Mouse (Mus musculus): ENCODE measurements around the gene Glod4. TPM values are rescaled to one million over a fixed set of nuclear protein-coding genes. Genes with fewer than 3 reads are reported as not detected.

The Glod4 gene
- polyA plus RNA-seq, 1 experiment from 2014 or later = 141 TPM

DNA sequence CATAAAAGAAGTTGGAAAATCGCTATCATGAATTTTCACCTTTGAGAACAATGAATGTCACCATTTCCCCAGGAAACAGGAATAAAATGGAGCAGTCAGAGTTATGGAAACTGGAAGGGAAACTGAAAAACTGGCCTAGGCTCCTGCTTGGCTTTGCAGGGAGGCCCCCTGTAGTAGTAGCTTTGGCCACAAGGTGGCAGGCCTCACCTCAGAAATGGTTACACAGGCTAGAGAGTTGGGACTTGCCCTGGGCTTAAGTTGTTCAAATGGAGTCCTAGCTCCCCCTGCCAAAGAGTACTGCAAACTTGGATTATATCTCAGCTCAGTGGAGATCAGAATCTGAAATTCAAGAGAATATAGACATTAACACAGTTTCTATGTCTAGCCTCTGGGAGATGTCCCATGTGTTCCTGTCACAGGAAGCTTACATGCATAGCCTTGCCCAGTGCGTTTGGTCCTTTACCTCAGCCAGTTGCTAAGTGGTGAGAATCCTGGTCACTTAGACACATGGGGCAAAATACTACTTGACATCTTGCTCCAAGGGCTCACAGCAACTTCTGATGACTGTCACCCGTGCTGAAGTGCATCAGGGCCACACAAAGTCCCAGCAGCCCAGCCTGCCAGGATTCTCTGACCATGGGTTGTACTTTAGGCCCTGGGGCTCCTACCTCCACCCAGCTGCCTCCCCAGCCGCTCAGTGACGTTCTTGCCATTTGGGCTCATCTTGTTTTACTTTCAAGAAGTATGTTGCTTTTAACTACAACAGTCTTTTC, 9.8 kb upstream of the Glod4 start:
- H3K9ac ChIP-seq (replicated peaks; ENCODE audit: low read length) = no peak overlapping the region
- no peaks in the 10 kb centered on the region for H3K9me3 ChIP-seq (ENCODE audit: control insufficient read depth, low read length)
- H3K4me2 ChIP-seq (ENCODE audit: low read length) = no peak overlapping the region
- no peaks in the 10 kb centered on the region for H3K27me3 ChIP-seq (ENCODE audit: control insufficient read depth, insufficient read depth, low read length)
- H3K4me1 ChIP-seq (ENCODE audit: control insufficient read depth, insufficient read depth, low read length) = no peaks in the 10 kb centered on the region
- ATAC-seq (ENCODE audit: low FRiP score, low TSS enrichment) (peak; percentile 71; the same call in 1 of the 2 replicates), DNase-seq (peak; percentile 93)
- no peak overlapping the region for H3K4me3 ChIP-seq (replicated peaks; ENCODE audit: low read depth, low read length)
- peaks cover 27% of the 10 kb centered on the region for H3K36me3 ChIP-seq (ENCODE audit: control insufficient read depth, insufficient read depth, low read length)
- WGBS = 60% methylated on average over 5 of the region's 5 CpGs
- H3K27ac ChIP-seq (replicated peaks; ENCODE audit: low read depth, low read length) = peak overlapping the region; percentile 41; the same call in 1 of the 2 replicates

DNA sequence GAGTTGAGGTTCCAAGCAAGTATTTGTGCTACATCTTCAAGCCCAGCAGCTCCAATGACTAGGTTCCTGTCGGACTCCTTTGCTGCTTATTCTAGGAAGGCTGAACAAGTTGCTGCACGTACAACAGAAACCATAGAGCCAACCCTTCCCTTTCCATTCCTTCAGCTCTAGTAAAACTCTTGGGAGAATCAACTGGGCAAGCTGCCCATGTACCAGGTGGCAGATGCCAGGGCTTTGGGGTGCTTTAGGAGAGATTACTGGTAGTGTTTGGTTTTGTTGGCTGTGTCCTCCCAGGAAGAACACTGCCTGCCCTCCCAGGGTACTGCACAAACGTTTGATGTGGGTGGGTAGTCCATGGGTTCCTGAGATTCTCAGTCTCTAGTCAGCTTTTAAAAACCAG, 8.5 kb upstream of the Glod4 start:
- no peak for DNase-seq
- no peaks in the 10 kb centered on the region for H3K4me1 ChIP-seq (ENCODE audit: control insufficient read depth, insufficient read depth, low read length)

DNA sequence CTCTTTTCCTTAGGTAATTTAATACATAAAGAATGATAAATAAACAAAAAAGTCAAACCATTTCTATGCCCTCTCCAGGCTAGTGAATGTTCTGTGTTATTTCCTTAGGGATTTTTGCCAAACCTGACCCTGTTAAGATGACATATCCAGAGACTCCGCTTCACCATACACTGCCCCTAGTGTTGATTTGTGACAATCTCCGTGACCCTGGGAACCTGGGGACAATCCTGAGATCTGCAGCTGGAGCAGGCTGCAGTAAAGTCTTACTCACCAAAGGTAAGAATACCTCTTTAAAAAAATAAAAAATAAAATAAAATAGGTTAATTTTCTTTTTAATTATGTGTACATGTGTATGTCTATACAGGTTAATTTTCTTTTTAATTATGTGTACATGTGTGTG, 3.7 kb upstream of the Glod4 start:
- 45% methylated on average over 2 of the region's 2 CpGs for WGBS
- Histone ChIP-seq H3K9ac (replicated peaks; ENCODE audit: low read length) (no peak overlapping the region), H3K36me3 (ENCODE audit: control insufficient read depth, insufficient read depth, low read length) (peaks cover 27% of the 10 kb centered on the region), H3K27ac (replicated peaks; ENCODE audit: low read depth, low read length) (no peak overlapping the region), H3K9me3 (ENCODE audit: control insufficient read depth, low read length) (no peaks in the 10 kb centered on the region), H3K27me3 (ENCODE audit: control insufficient read depth, insufficient read depth, low read length) (no peaks in the 10 kb centered on the region), H3K4me2 (ENCODE audit: low read length) (no peak overlapping the region), H3K4me1 (ENCODE audit: control insufficient read depth, insufficient read depth, low read length) (peaks cover 8% of the 10 kb centered on the region), H3K4me3 (replicated peaks; ENCODE audit: low read depth, low read length) (no peak overlapping the region)
- DNase-seq (no peak), ATAC-seq (ENCODE audit: low FRiP score, low TSS enrichment) (no peak)

More for the DNA sequence above, 8.5 kb upstream of the Glod4 start:
- peaks cover 27% of the 10 kb centered on the region for H3K36me3 ChIP-seq (ENCODE audit: control insufficient read depth, insufficient read depth, low read length)
- H3K4me3 ChIP-seq (replicated peaks; ENCODE audit: low read depth, low read length) = no peak overlapping the region
- H3K9me3 ChIP-seq (ENCODE audit: control insufficient read depth, low read length) = no peaks in the 10 kb centered on the region
- H3K27ac ChIP-seq (replicated peaks; ENCODE audit: low read depth, low read length) = no peak overlapping the region
- WGBS = 66% methylated on average over 3 of the region's 3 CpGs
- H3K4me2 ChIP-seq (ENCODE audit: low read length) = no peak overlapping the region
- ATAC-seq (ENCODE audit: low FRiP score, low TSS enrichment) = no peak
- no peak overlapping the region for H3K9ac ChIP-seq (replicated peaks; ENCODE audit: low read length)
- H3K27me3 ChIP-seq (ENCODE audit: control insufficient read depth, insufficient read depth, low read length) = no peaks in the 10 kb centered on the region

DNA sequence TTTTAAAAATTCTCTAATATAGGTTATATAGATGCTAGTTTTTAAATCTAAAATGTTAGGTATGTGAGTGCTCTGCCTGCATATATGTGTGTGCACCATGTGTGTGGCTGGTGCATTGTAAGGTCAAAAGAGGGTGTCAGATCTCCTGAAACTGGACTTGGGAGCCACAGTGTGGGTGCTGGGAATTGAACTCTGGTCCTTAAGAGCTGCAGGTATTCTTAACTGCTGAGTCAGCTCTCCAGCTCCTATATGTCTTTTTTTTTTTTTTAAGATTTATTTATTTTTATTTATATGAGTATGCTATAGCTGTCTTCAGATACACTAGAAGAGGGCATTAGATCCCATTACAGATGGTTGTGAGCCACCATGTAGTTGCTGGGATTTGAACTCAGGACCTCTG, 2.9 kb upstream of the Glod4 start:
- H3K4me1 ChIP-seq (ENCODE audit: control insufficient read depth, insufficient read depth, low read length) = peaks cover 8% of the 10 kb centered on the region
- no peaks in the 10 kb centered on the region for H3K9me3 ChIP-seq (ENCODE audit: control insufficient read depth, low read length)
- no peak overlapping the region for H3K27ac ChIP-seq (replicated peaks; ENCODE audit: low read depth, low read length)
- no peak overlapping the region for H3K4me3 ChIP-seq (replicated peaks; ENCODE audit: low read depth, low read length)
- H3K27me3 ChIP-seq (ENCODE audit: control insufficient read depth, insufficient read depth, low read length) = no peaks in the 10 kb centered on the region
- no peak overlapping the region for H3K9ac ChIP-seq (replicated peaks; ENCODE audit: low read length)
- peaks cover 26% of the 10 kb centered on the region for H3K36me3 ChIP-seq (ENCODE audit: control insufficient read depth, insufficient read depth, low read length)
- DNase-seq = no peak
- ATAC-seq (ENCODE audit: low FRiP score, low TSS enrichment) = no peak
- H3K4me2 ChIP-seq (ENCODE audit: low read length) = no peak overlapping the region

DNA sequence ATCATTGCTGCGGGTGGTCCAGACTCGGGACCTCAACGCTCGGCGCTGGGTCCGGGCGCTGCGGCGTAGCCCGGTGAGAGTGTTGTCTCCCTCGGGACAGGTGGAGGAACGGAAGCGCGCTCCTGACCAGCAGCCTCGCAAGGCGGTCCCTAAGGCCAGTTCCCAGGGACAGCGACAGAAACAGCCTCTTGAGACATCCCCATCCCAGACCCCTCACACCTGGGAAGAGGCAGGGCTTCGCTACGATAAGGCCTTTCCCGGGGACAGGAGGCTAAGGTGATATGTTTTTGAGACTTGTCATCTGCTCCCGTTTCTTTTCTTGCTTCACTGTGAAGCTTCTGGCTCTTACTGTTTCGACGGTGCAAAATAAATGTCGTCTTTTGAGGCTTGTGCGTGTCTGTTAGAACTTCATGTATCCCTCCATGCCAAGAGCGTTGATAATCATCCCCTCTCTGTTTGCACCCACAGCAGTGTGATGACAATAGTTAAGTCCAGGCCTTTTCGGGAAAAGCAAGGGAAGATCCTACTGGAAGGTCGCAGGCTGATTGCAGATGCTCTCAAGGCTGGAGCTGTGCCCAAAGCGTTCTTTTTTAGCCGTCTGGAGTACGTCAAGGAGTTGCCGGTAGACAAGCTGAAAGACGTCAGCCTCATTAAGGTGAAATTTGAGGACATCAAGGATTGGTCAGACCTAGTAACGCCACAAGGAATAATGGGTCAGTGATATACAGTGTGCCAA, 454 bp upstream of the Glod4 start:
- Histone ChIP-seq H3K9me3 (ENCODE audit: control insufficient read depth, low read length) (no peaks in the 10 kb centered on the region), H3K36me3 (ENCODE audit: control insufficient read depth, insufficient read depth, low read length) (peaks cover 19% of the 10 kb centered on the region), H3K4me2 (ENCODE audit: low read length) (peak overlapping the region; percentile 72), H3K27me3 (ENCODE audit: control insufficient read depth, insufficient read depth, low read length) (no peaks in the 10 kb centered on the region), H3K4me1 (ENCODE audit: control insufficient read depth, insufficient read depth, low read length) (peaks cover 8% of the 10 kb centered on the region), H3K4me3 (replicated peaks; ENCODE audit: low read depth, low read length) (peak overlapping the region; percentile 76), H3K9ac (replicated peaks; ENCODE audit: low read length) (peak overlapping the region; percentile 85), H3K27ac (replicated peaks; ENCODE audit: low read depth, low read length) (peak overlapping the region; percentile 76)
- ATAC-seq (ENCODE audit: low FRiP score, low TSS enrichment) (peak; percentile 53; the same call in 1 of the 2 replicates), DNase-seq (no peak)
- 3% methylated on average over 34 of the region's 34 CpGs for WGBS

DNA sequence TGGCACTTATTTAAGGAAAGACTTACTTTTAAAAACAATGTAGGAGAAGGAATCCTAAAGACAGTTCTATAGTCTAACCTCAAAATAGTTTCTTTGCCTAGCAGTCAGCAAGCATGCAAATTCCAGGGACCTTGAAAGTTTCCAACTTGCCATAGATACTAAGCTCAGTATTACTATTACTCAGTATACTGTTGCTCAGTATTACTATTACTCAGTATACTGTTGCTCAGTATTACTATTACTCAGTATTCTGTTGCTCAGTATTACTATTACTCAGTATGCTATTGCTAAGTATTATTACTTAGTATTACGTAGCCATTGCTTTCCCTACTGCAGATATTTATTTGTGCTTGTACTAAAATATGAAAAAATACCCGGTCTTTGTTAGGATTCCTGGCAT, 3.8 kb downstream of the Glod4 start:
- Histone ChIP-seq H3K4me2 (ENCODE audit: low read length) (no peak overlapping the region), H3K27ac (replicated peaks; ENCODE audit: low read depth, low read length) (no peak overlapping the region), H3K27me3 (ENCODE audit: control insufficient read depth, insufficient read depth, low read length) (no peaks in the 10 kb centered on the region), H3K9me3 (ENCODE audit: control insufficient read depth, low read length) (no peaks in the 10 kb centered on the region), H3K4me3 (replicated peaks; ENCODE audit: low read depth, low read length) (no peak overlapping the region), H3K36me3 (ENCODE audit: control insufficient read depth, insufficient read depth, low read length) (peaks cover 42% of the 10 kb centered on the region), H3K9ac (replicated peaks; ENCODE audit: low read length) (no peak overlapping the region), H3K4me1 (ENCODE audit: control insufficient read depth, insufficient read depth, low read length) (peaks cover 7% of the 10 kb centered on the region)
- DNase-seq = no peak
- 97% methylated on average over 2 of the region's 2 CpGs for WGBS
- ATAC-seq (ENCODE audit: low FRiP score, low TSS enrichment) = no peak

DNA sequence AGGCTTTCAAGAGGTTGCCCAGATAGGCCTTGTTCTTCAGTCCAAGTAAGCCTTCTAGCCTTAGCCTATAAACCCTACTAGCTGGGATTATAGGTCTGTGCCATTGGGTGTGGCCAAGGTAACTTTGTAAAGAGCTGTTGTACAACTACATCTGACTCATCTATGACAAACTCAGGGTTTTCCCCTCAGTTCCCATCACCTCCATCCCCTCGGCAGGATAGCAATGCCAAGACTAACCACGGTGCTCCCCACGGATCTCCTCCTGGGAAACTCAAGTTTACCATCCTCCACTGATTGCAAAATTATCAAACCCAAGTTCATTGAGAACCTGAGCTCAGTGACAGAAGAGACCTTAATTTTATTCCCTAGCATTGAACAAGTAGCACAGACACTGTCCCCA, 7.4 kb downstream of the Glod4 start:
- no peak overlapping the region for H3K9ac ChIP-seq (replicated peaks; ENCODE audit: low read length)
- no peak overlapping the region for H3K4me2 ChIP-seq (ENCODE audit: low read length)
- no peak for ATAC-seq (ENCODE audit: low FRiP score, low TSS enrichment)
- H3K27ac ChIP-seq (replicated peaks; ENCODE audit: low read depth, low read length) = no peak overlapping the region
- no peaks in the 10 kb centered on the region for H3K9me3 ChIP-seq (ENCODE audit: control insufficient read depth, low read length)
- no peak for DNase-seq
- H3K4me1 ChIP-seq (ENCODE audit: control insufficient read depth, insufficient read depth, low read length) = no peaks in the 10 kb centered on the region
- no peaks in the 10 kb centered on the region for H3K27me3 ChIP-seq (ENCODE audit: control insufficient read depth, insufficient read depth, low read length)
- 94% methylated on average over 3 of the region's 3 CpGs for WGBS
- H3K4me3 ChIP-seq (replicated peaks; ENCODE audit: low read depth, low read length) = no peak overlapping the region
- peaks cover 72% of the 10 kb centered on the region for H3K36me3 ChIP-seq (ENCODE audit: control insufficient read depth, insufficient read depth, low read length)

DNA sequence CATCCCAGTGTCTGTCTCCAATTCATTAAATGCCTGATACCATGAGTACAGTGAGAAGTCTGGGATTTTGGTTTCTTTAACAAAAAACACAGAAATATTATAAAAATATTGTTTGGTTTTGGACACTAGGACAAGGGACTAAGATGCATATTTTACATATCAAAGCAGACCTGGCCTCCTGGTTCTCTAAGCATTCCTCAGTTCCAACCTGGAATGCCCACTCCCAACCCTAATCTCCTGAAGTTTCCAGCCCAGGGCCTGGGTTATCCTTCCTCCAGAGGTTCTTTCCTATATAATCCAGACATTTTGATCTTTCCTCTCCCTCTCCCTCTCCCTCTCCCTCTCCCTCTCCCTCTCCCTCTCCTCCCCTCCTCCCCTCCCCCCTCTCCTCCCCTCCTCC, 18.5 kb downstream of the Glod4 start:
- Histone ChIP-seq H3K9ac (replicated peaks; ENCODE audit: low read length) (no peak overlapping the region), H3K4me1 (ENCODE audit: control insufficient read depth, insufficient read depth, low read length) (no peaks in the 10 kb centered on the region), H3K9me3 (ENCODE audit: control insufficient read depth, low read length) (no peaks in the 10 kb centered on the region), H3K27me3 (ENCODE audit: control insufficient read depth, insufficient read depth, low read length) (no peaks in the 10 kb centered on the region), H3K4me3 (replicated peaks; ENCODE audit: low read depth, low read length) (no peak overlapping the region), H3K27ac (replicated peaks; ENCODE audit: low read depth, low read length) (no peak overlapping the region), H3K4me2 (ENCODE audit: low read length) (no peak overlapping the region), H3K36me3 (ENCODE audit: control insufficient read depth, insufficient read depth, low read length) (peaks cover 46% of the 10 kb centered on the region)
- DNase-seq (no peak), ATAC-seq (ENCODE audit: low FRiP score, low TSS enrichment) (no peak)

DNA sequence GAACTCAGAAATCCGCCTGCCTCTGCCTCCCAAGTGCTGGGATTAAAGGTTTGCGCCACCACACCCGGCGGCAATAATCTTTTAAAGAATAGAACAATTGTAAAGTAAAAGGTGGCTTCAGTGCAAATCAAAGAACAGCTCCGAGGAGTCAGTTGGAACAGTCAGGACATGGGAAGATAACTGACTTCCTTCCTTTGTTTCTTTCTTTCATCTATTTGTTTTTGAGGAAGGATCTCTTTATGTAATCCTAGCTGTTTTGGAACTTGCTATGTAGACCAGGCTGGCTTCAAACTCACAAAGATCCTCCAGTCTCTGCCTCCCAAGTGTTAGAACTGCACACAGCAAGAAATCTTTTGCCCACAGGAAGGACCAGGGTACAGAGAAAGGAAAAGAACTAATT, 18.9 kb downstream of the Glod4 start:
- Histone ChIP-seq H3K4me2 (ENCODE audit: low read length) (no peak overlapping the region), H3K9me3 (ENCODE audit: control insufficient read depth, low read length) (no peaks in the 10 kb centered on the region), H3K9ac (replicated peaks; ENCODE audit: low read length) (no peak overlapping the region), H3K27me3 (ENCODE audit: control insufficient read depth, insufficient read depth, low read length) (no peaks in the 10 kb centered on the region), H3K4me3 (replicated peaks; ENCODE audit: low read depth, low read length) (no peak overlapping the region), H3K27ac (replicated peaks; ENCODE audit: low read depth, low read length) (no peak overlapping the region), H3K4me1 (ENCODE audit: control insufficient read depth, insufficient read depth, low read length) (no peaks in the 10 kb centered on the region), H3K36me3 (ENCODE audit: control insufficient read depth, insufficient read depth, low read length) (peaks cover 50% of the 10 kb centered on the region)
- WGBS = 91% methylated on average over 5 of the region's 5 CpGs
- ATAC-seq (ENCODE audit: low FRiP score, low TSS enrichment) (no peak), DNase-seq (no peak)

Data from midbrain, embryonic 14.5 days (tissue).